In the genomic region with DNA sequence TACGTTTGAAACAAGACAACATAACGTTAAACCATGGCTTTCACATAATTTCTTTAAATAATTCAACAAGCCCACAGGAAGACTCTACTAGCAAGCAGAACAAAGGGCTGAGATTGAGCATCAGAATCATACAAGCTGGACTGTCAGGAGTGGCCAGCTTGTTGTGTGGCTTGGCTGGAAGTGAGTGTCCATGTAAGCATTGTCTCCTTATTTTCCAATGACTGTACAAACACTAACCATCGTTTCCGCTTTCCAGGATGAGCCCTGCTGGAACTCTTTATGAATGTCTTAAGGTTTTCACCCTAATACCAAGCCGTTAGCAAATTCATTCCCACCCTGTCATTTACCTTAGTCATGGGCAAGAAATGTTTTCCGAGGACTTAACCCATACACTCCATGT, we compare ENCODE assay signal across 10 mouse cellular contexts. TPM values are rescaled to one million over a fixed set of nuclear protein-coding genes. Genes with fewer than 3 reads are reported as not detected.
DNase-seq lines count a peak whose midpoint lies in the region; ATAC-seq and TF ChIP-seq lines count a peak whose summit lies in the region.
"Had no signal": no experiment of that assay in that cellular context is flagged by ENCODE, and none has a peak within 500 bp of the region (broad histone marks: within the 10 kb centered on the region; RNA-seq: fewer than 3 reads in every experiment).

No protein-coding gene starts in this region.

- ATAC-seq in forebrain, embryonic 14.5 days, result no peak
- ATAC-seq in midbrain, embryonic 11.5 days (ENCODE audit: low FRiP score), result no peak

- DNase-seq in gastrocnemius, adult 2 months, result no peak
- no peak for DNase-seq in gastrocnemius, postnatal 10 days
- DNase-seq in brain, adult 2 months (ENCODE audit: low read depth, low spot score), result peak; percentile 53
- DNase-seq in forebrain, embryonic 14.5 days (ENCODE audit: low spot score), result no peak
- DNase-seq in midbrain, embryonic 11.5 days (ENCODE audit: low spot score, missing footprints), result no peak
- no peak for DNase-seq in adrenal gland, postnatal 36 days
- DNase-seq in spleen, postnatal 14 days (ENCODE audit: low spot score in 2 of 2), result no peak
- DNase-seq in testis, postnatal 14 days (ENCODE audit: low spot score), result no peak
- DNase-seq: kidney, postnatal 10 days; lung, postnatal 4 days had no signal

- H3K36me3 ChIP-seq in forebrain, embryonic 14.5 days (ENCODE audit: control insufficient read depth, insufficient read depth, low read length), result no peaks in the 10 kb centered on the region
- no peaks in the 10 kb centered on the region for H3K36me3 ChIP-seq in midbrain, embryonic 11.5 days (ENCODE audit: control insufficient read depth, insufficient read depth, low read length)

- no peaks in the 10 kb centered on the region for H3K9me3 ChIP-seq in forebrain, embryonic 14.5 days (replicated peaks; ENCODE audit: control insufficient read depth, low read length)
- H3K9me3 ChIP-seq in midbrain, embryonic 11.5 days (ENCODE audit: control insufficient read depth, low read length), result no peaks in the 10 kb centered on the region

- no peak for TF ChIP-seq CTCF in gastrocnemius, adult 2 months (IDR thresholded peaks at IDR 0.05)

- peak overlapping the region; percentile 62 for H3K4me2 ChIP-seq in forebrain, embryonic 14.5 days (ENCODE audit: low read length)
- H3K4me2 ChIP-seq in midbrain, embryonic 11.5 days, result peak overlapping the region; percentile 64

- H3K4me3 ChIP-seq in gastrocnemius, adult 2 months, result no peak overlapping the region
- peak overlapping the region; percentile 77 for H3K4me3 ChIP-seq in forebrain, embryonic 14.5 days (ENCODE audit: low read depth, low read length)
- H3K4me3 ChIP-seq in midbrain, embryonic 11.5 days (ENCODE audit: low read depth, low read length), result peak overlapping the region; percentile 75; the same call in 1 of the 2 replicates

- H3K27ac ChIP-seq in gastrocnemius, adult 2 months, result peak overlapping the region; percentile 89; the same call in 1 of the 2 replicates
- no peak overlapping the region for H3K27ac ChIP-seq in forebrain, embryonic 14.5 days (ENCODE audit: low read depth, low read length)
- no peak overlapping the region for H3K27ac ChIP-seq in midbrain, embryonic 11.5 days (ENCODE audit: low read depth, low read length)

- peak overlapping the region; percentile 45 for H3K9ac ChIP-seq in forebrain, embryonic 14.5 days (ENCODE audit: low read length)
- H3K9ac ChIP-seq in midbrain, embryonic 11.5 days (ENCODE audit: low read length), result no peak overlapping the region

- H3K4me1 ChIP-seq in forebrain, embryonic 14.5 days (ENCODE audit: control insufficient read depth, insufficient read depth, low read length), result peaks cover 22% of the 10 kb centered on the region
- H3K4me1 ChIP-seq in midbrain, embryonic 11.5 days (ENCODE audit: control insufficient read depth, insufficient read depth, low read length), result peaks cover 6% of the 10 kb centered on the region

- H3K27me3 ChIP-seq in forebrain, embryonic 14.5 days (replicated peaks; ENCODE audit: control insufficient read depth, insufficient read depth, low read length), result no peaks in the 10 kb centered on the region
- no peaks in the 10 kb centered on the region for H3K27me3 ChIP-seq in midbrain, embryonic 11.5 days (ENCODE audit: control insufficient read depth, insufficient read depth, low read length)

- intact Hi-C loops in gastrocnemius, adult 2 months (cut with DNase I), result no loop called here

- 65% methylated on average over 6 of the region's 6 CpGs for WGBS in forebrain, embryonic 14.5 days
- 80% methylated on average over 6 of the region's 6 CpGs for WGBS in midbrain, embryonic 11.5 days

RNA-seq across cellular contexts. Expression of a gene that starts 2.0 kb away (rescaled TPM):
- total RNA-seq in gastrocnemius, adult 2 months (2021), result 100 to 1,000 TPM; 196 to 239 TPM
- total RNA-seq in gastrocnemius, postnatal 10 days (2021), result 100 to 1,000 TPM; 117 to 150 TPM
- polyA plus RNA-seq in forebrain, embryonic 14.5 days (2014; fragmentation: Nextera tagmentation; extraction: Ambion mirVana), result 438 and 505 TPM in 2 replicates
- polyA plus RNA-seq in midbrain, embryonic 11.5 days (2014; fragmentation: Nextera tagmentation; extraction: Ambion mirVana), result 356 and 390 TPM in 2 replicates
- 100 to 1,000 TPM; 731 to 943 TPM for total RNA-seq in adrenal gland, postnatal 36 days (2021)

RNA-seq across cellular contexts. Expression of a gene that starts 42.7 kb away (rescaled TPM):
- total RNA-seq in gastrocnemius, adult 2 months (2021), result 1 to 10 TPM; 3.0 to 5.5 TPM
- total RNA-seq in gastrocnemius, postnatal 10 days (2021), result 1 to 10 TPM; 8.9 to 9.6 TPM
- 172 and 188 TPM in 2 replicates for polyA plus RNA-seq in forebrain, embryonic 14.5 days (2014; fragmentation: Nextera tagmentation; extraction: Ambion mirVana)
- polyA plus RNA-seq in midbrain, embryonic 11.5 days (2014; fragmentation: Nextera tagmentation; extraction: Ambion mirVana), result 246 and 263 TPM in 2 replicates
- 100 to 1,000 TPM; 255 to 286 TPM for total RNA-seq in adrenal gland, postnatal 36 days (2021)

Comparison
In these comparisons a context has a peak if more than half of its experiments do, and no peak if none do; other contexts are left out.
1. RNA of a gene that starts 42.7 kb away (total RNA-seq): 255 to 286 TPM in adrenal gland, postnatal 36 days; 8.9 to 9.6 TPM in gastrocnemius, postnatal 10 days and 3.0 to 5.5 TPM in gastrocnemius, adult 2 months; every median in the first group is over 10 times any median in the second.